Mouse (Mus musculus): Measurements from ENCODE around the gene Tmem220. TPM values are rescaled to one million over a fixed set of nuclear protein-coding genes. Genes with fewer than 3 reads are reported as not detected.

Gene Tmem220
- 0.92 and 1.3 TPM in 2 replicates for polyA plus RNA-seq (2014; fragmentation: Nextera tagmentation; extraction: Ambion mirVana)

- Histone ChIP-seq H3K9me3 (ENCODE audit: control insufficient read depth, low read length) (no peaks in the 10 kb centered on the region), H3K4me1 (ENCODE audit: control insufficient read depth, insufficient read depth, low read length) (no peaks in the 10 kb centered on the region), H3K36me3 (ENCODE audit: control insufficient read depth, insufficient read depth, low read length) (no peaks in the 10 kb centered on the region), H3K27ac (replicated peaks; ENCODE audit: low read depth, low read length) (no peak within 1 kb of the TSS), H3K4me3 (ENCODE audit: low read depth, low read length) (peak within 1 kb of the TSS; percentile 38), H3K9ac (ENCODE audit: low read length) (peak within 1 kb of the TSS; percentile 66), H3K4me2 (ENCODE audit: low read depth, severe bottlenecking) (peak within 1 kb of the TSS; percentile 47), H3K27me3 (ENCODE audit: control insufficient read depth, insufficient read depth, low read length) (no peaks in the 10 kb centered on the region)
- DNase-seq (ENCODE audit: low spot score) (peak; percentile 94), ATAC-seq (ENCODE audit: insufficient number of reproducible peaks, low FRiP score, low TSS enrichment, low read depth) (peak; percentile 96)
- 3% methylated on average over 29 of the region's 35 CpGs for WGBS
Measured at GRCm38 (mm10) chr11:67024867-67025477, at the start of gene Tmem220. Gene Tmem220, plus strand, starts transcription at chr11:67025154.

DNA sequence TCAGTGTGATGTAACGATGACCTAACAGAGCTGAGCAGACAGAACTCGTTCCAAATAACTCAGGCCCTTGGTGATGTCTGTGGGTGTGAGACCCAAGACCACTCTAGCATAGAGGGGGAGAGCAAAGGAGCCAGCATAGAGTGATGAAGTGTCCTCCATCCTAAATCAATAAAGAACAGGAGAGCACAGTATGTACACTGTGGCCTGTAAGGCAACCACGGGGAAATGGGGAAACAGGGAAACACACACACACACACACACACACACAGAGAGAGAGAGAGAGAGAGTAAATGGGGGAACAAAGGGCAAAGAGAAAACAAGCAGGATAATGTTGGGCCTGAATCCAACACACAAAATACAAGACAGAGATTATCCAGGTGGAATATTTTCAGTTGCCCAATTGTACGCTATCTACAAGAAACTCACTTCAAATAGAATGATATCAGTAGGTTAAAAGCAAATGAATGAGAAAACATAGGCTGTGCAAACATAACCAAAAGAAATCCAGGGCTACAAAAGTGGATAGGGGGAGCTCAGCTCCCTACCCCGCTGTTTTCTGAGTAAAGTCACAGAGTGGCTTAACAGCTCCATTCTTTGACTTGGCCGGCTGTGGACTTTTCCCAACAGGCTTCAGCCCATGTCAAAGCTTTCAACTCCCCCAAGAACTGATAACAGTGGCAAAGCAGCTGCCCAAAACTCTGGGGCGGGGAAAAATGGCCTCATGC lies 49.2 kb upstream of the Tmem220 start:
- ATAC-seq (ENCODE audit: insufficient number of reproducible peaks, low FRiP score, low TSS enrichment, low read depth) (no peak), DNase-seq (ENCODE audit: low spot score) (no peak)
- H3K4me1 ChIP-seq (ENCODE audit: control insufficient read depth, insufficient read depth, low read length): no peaks in the 10 kb centered on the region
- no peak overlapping the region for H3K9ac ChIP-seq (ENCODE audit: low read length)
- no peak overlapping the region for H3K4me3 ChIP-seq (ENCODE audit: low read depth, low read length)
- H3K36me3 ChIP-seq (ENCODE audit: control insufficient read depth, insufficient read depth, low read length): no peaks in the 10 kb centered on the region
- H3K27me3 ChIP-seq (ENCODE audit: control insufficient read depth, insufficient read depth, low read length): no peaks in the 10 kb centered on the region
- 90% methylated on average over 7 of the region's 7 CpGs for WGBS
- no peaks in the 10 kb centered on the region for H3K9me3 ChIP-seq (ENCODE audit: control insufficient read depth, low read length)
- no peak overlapping the region for H3K4me2 ChIP-seq (ENCODE audit: low read depth, severe bottlenecking)
- no peak overlapping the region for H3K27ac ChIP-seq (replicated peaks; ENCODE audit: low read depth, low read length)

- no peak for ATAC-seq (ENCODE audit: insufficient number of reproducible peaks, low FRiP score, low TSS enrichment, low read depth)
- no peak for DNase-seq (ENCODE audit: low spot score)
- WGBS: 79% methylated on average over 15 of the region's 15 CpGs
- H3K4me3 ChIP-seq (ENCODE audit: low read depth, low read length): no peak overlapping the region
- no peaks in the 10 kb centered on the region for H3K9me3 ChIP-seq (ENCODE audit: control insufficient read depth, low read length)
- no peak overlapping the region for H3K9ac ChIP-seq (ENCODE audit: low read length)
- peaks cover 10% of the 10 kb centered on the region for H3K4me1 ChIP-seq (ENCODE audit: control insufficient read depth, insufficient read depth, low read length)
- H3K27ac ChIP-seq (replicated peaks; ENCODE audit: low read depth, low read length): no peak overlapping the region
- H3K36me3 ChIP-seq (ENCODE audit: control insufficient read depth, insufficient read depth, low read length): no peaks in the 10 kb centered on the region
- no peaks in the 10 kb centered on the region for H3K27me3 ChIP-seq (ENCODE audit: control insufficient read depth, insufficient read depth, low read length)
- no peak overlapping the region for H3K4me2 ChIP-seq (ENCODE audit: low read depth, severe bottlenecking)
Measured at GRCm38 (mm10) chr11:66981336-66982115, 43.4 kb upstream of the Tmem220 start.

- ATAC-seq (ENCODE audit: insufficient number of reproducible peaks, low FRiP score, low TSS enrichment, low read depth): 0 out of 2 replicates have a peak, but pooled peaks have one; percentile 68
- 48% methylated on average over 6 of the region's 6 CpGs for WGBS
- Histone ChIP-seq H3K4me1 (ENCODE audit: control insufficient read depth, insufficient read depth, low read length) (peaks cover 10% of the 10 kb centered on the region), H3K9ac (ENCODE audit: low read length) (no peak overlapping the region), H3K4me2 (ENCODE audit: low read depth, severe bottlenecking) (no peak overlapping the region), H3K9me3 (ENCODE audit: control insufficient read depth, low read length) (no peaks in the 10 kb centered on the region), H3K27ac (replicated peaks; ENCODE audit: low read depth, low read length) (no peak overlapping the region), H3K36me3 (ENCODE audit: control insufficient read depth, insufficient read depth, low read length) (no peaks in the 10 kb centered on the region), H3K27me3 (ENCODE audit: control insufficient read depth, insufficient read depth, low read length) (no peaks in the 10 kb centered on the region), H3K4me3 (ENCODE audit: low read depth, low read length) (no peak overlapping the region)
- peak; percentile 60 for DNase-seq (ENCODE audit: low spot score)
Measured at GRCm38 (mm10) chr11:66982794-66983193, 42.2 kb upstream of the Tmem220 start.

DNA sequence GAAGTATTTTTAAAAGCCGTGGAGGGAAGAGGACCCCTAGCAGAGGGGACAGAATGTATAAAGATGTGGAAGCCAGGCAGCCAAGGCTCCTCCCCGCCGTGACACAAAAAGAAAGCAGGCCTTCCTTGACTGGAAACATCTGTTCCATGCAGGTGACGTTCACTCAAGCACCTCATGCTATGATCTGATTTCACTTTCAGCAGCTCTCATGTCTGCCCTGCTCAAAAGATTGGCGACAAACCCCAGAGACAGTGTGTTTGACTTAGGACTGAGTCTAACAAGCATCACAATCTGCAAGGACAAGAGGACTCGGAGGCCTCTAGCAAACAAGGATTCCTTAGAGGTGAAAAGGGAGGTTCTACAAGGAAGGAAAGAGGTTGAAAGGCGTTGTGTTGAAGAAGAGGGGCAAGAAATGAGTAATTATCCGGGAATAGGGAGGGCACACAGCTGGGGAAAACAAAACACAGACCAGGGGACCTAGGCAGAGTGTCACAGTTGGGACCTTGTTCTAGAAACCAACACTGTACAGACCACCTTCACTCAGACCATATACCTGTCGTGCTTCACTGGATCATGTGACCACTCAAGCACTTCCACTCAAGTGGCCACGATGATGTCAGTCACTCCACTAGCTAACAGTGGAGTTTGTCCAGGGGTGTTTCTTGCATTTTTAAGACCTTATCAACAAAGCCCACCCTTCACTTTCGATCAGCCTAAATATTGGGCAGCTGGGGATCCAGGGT lies 41.4 kb upstream of the Tmem220 start:
- peak overlapping the region; percentile 76; the same call in 1 of the 2 replicates for H3K4me2 ChIP-seq (ENCODE audit: low read depth, severe bottlenecking)
- no peaks in the 10 kb centered on the region for H3K27me3 ChIP-seq (ENCODE audit: control insufficient read depth, insufficient read depth, low read length)
- DNase-seq (ENCODE audit: low spot score) (peak; percentile 47), ATAC-seq (ENCODE audit: insufficient number of reproducible peaks, low FRiP score, low TSS enrichment, low read depth) (peak; percentile 33; the same call in 1 of the 2 replicates)
- no peak overlapping the region for H3K27ac ChIP-seq (replicated peaks; ENCODE audit: low read depth, low read length)
- no peak overlapping the region for H3K4me3 ChIP-seq (ENCODE audit: low read depth, low read length)
- no peaks in the 10 kb centered on the region for H3K36me3 ChIP-seq (ENCODE audit: control insufficient read depth, insufficient read depth, low read length)
- H3K9me3 ChIP-seq (ENCODE audit: control insufficient read depth, low read length): no peaks in the 10 kb centered on the region
- H3K4me1 ChIP-seq (ENCODE audit: control insufficient read depth, insufficient read depth, low read length): peaks cover 10% of the 10 kb centered on the region
- no peak overlapping the region for H3K9ac ChIP-seq (ENCODE audit: low read length)
- 36% methylated on average over 11 of the region's 11 CpGs for WGBS

DNA sequence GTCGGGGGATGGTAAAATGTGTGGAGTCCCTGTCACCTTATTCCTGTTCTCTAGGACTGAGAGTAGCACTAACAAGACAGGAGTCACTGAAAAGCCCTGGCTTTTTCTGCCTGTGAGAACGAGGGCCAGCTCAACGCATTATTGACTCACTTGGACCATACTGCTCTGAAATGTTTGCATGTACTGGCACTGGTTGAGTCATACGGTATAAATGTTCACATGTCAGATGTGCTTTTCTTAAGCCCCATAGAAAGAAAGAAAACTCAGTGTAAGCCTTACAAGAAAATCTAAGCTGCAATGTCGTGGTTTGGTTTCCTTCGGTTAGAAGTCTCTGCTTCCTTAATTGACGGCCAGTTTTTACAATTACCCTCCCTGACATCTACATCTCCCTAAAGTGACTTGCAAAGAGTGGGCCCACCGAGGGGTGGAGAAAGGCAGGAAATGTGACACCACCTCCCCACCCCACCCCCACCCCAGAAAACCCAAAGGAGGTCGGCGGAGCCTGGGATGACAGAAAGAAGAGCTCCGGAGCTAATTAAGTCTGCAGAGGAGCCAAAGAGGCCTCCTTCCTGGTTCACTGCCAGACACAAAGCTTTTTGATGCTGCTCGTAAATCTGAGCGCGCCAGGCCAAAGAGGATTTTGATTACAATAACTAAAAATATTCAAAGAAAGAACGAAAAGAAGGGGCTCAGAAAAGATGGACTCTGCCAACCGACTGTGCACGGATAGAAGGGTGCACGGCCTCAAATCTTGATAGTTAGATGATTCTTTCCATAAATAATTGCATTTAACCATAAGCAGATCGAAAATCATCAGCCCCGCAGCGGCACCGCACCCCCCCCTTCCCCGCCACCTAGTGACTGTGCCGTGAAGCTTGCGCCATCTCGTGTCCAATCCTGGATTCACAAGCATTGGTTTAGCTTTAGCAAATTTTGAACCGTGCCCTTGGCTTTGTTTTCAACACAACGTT lies 40.5 kb upstream of the Tmem220 start:
- H3K9ac ChIP-seq (ENCODE audit: low read length): peak overlapping the region; percentile 49
- ATAC-seq (ENCODE audit: insufficient number of reproducible peaks, low FRiP score, low TSS enrichment, low read depth) (peak; percentile 66; the same call in 1 of the 2 replicates), DNase-seq (ENCODE audit: low spot score) (peak; percentile 88)
- H3K4me1 ChIP-seq (ENCODE audit: control insufficient read depth, insufficient read depth, low read length): peaks cover 10% of the 10 kb centered on the region
- WGBS: 4% methylated on average over 28 of the region's 28 CpGs
- no peaks in the 10 kb centered on the region for H3K27me3 ChIP-seq (ENCODE audit: control insufficient read depth, insufficient read depth, low read length)
- H3K4me3 ChIP-seq (ENCODE audit: low read depth, low read length): peak overlapping the region; percentile 41
- H3K36me3 ChIP-seq (ENCODE audit: control insufficient read depth, insufficient read depth, low read length): no peaks in the 10 kb centered on the region
- no peak overlapping the region for H3K27ac ChIP-seq (replicated peaks; ENCODE audit: low read depth, low read length)
- H3K9me3 ChIP-seq (ENCODE audit: control insufficient read depth, low read length): no peaks in the 10 kb centered on the region
- peak overlapping the region; percentile 76 for H3K4me2 ChIP-seq (ENCODE audit: low read depth, severe bottlenecking)

DNA sequence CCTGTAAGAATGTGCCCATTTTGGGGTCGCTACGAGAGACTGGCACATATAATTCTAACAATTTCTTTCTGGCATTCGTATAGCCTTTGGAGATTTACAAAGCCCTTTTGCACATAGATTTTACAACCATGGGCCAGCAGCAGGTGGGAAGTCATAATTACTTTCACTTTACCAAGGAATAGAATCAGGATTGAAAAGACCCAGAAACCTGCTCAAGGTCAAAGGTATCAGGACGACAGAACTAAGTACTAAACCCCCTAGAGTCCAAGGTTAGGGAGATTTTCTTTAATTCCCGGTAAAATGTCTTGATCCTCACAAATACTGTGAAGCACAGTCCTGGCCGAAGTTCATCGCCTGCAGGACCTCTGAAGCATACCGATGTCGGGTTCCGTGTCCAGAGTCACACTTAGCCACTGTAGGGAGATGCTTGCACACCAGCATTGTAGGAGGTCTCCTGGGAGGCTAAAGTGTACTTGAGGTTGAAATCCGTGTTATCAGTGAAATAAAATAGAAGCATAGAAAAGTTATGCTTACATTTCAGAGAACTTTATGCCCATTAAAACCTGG lies 39.7 kb upstream of the Tmem220 start:
- ATAC-seq (ENCODE audit: insufficient number of reproducible peaks, low FRiP score, low TSS enrichment, low read depth) (no peak), DNase-seq (ENCODE audit: low spot score) (peak; percentile 25)
- H3K36me3 ChIP-seq (ENCODE audit: control insufficient read depth, insufficient read depth, low read length): no peaks in the 10 kb centered on the region
- H3K4me1 ChIP-seq (ENCODE audit: control insufficient read depth, insufficient read depth, low read length): peaks cover 10% of the 10 kb centered on the region
- peak overlapping the region; percentile 41 for H3K4me3 ChIP-seq (ENCODE audit: low read depth, low read length)
- peak overlapping the region; percentile 76; the same call in 1 of the 2 replicates for H3K4me2 ChIP-seq (ENCODE audit: low read depth, severe bottlenecking)
- WGBS: 39% methylated on average over 11 of the region's 11 CpGs
- H3K9ac ChIP-seq (ENCODE audit: low read length): no peak overlapping the region; the same call in 1 of the 2 replicates
- no peak overlapping the region for H3K27ac ChIP-seq (replicated peaks; ENCODE audit: low read depth, low read length)
- H3K27me3 ChIP-seq (ENCODE audit: control insufficient read depth, insufficient read depth, low read length): no peaks in the 10 kb centered on the region
- no peaks in the 10 kb centered on the region for H3K9me3 ChIP-seq (ENCODE audit: control insufficient read depth, low read length)

Measured in limb, embryonic 11.5 days (tissue).